Mouse (Mus musculus): ENCODE results near the gene Crmp1. TPM values are rescaled to one million over a fixed set of nuclear protein-coding genes. Genes with fewer than 3 reads are reported as not detected.

Crmp1 gene
- polyA plus RNA-seq, 2 experiments: 0.18 to 0.49 TPM

DNA sequence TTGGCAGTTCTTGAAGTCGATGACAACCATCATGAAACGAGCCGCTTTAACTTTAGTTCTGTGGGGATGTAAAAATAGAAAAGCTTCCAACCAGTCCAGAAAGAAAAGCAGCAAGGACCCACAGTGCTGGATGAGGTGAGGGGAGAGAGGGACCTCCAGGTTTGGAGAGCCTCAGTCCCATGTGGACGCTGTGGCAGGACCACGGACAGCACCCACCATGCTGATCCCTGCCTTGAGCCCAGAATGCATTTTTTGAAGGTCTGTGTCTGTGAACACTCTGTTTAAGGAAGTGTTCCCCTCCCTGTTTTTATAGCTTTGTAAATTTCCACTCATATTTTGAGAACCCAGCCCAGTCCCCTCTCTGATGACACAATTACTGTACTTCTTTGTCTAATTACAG, 15.5 kb downstream of the Crmp1 start:
- no peak overlapping the region for H3K9ac ChIP-seq (replicated peaks)
- H3K4me2 ChIP-seq (ENCODE audit: low read depth): no peak overlapping the region
- no peaks in the 10 kb centered on the region for H3K36me3 ChIP-seq (replicated peaks; ENCODE audit: control insufficient read depth, insufficient read depth, low read depth)
- ATAC-seq (ENCODE audit: insufficient read depth): no peak
- H3K4me3 ChIP-seq (ENCODE audit: insufficient read depth in 1 of 2, low read depth in 2 of 2, low read length in 2 of 2): no peak overlapping the region
- TF ChIP-seq EP300 (IDR thresholded peaks at IDR 0.05; ENCODE audit: low read depth): no peak
- TF ChIP-seq CTCF (IDR thresholded peaks at IDR 0.05; ENCODE audit: low read depth): no peak
- DNase-seq (ENCODE audit: low read depth in 3 of 3, low spot score in 3 of 3): no peak
- no peak overlapping the region for H3K27ac ChIP-seq
- no peaks in the 10 kb centered on the region for H3K9me3 ChIP-seq (ENCODE audit: control insufficient read depth, low read length)
- H3K27me3 ChIP-seq (ENCODE audit: control insufficient read depth, insufficient read depth, low read length): no peaks in the 10 kb centered on the region
- no peaks in the 10 kb centered on the region for H3K4me1 ChIP-seq (replicated peaks; ENCODE audit: control insufficient read depth in 2 of 2, insufficient read depth in 2 of 2, low read length in 1 of 2)
- WGBS (ENCODE audit: insufficient replicate concordance): 34% methylated on average over 5 of the region's 5 CpGs

DNA sequence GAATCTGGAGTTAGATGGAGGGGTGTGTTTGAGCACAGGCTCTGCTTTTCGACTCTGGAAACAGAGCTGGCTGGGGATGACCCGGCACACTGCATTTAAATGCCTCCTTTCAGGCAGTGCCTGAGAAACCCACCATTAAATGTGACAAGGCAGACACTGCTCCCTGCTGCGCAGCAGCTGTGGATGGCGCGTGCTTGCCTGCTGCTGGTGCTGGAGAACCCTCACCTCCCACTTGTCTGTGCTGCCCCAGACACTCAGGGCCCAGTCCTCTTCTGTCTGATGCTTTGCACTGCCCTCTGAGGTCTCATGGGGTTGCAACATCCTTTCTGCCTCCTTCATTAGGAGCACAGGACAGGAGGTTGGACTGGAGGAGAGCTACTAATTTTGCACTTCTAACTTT, 20.0 kb downstream of the Crmp1 start:
- Histone ChIP-seq H3K36me3 (replicated peaks; ENCODE audit: control insufficient read depth, insufficient read depth, low read depth) (no peaks in the 10 kb centered on the region), H3K4me3 (ENCODE audit: insufficient read depth in 1 of 2, low read depth in 2 of 2, low read length in 2 of 2) (no peak overlapping the region), H3K27ac (no peak overlapping the region), H3K4me1 (replicated peaks; ENCODE audit: control insufficient read depth in 2 of 2, insufficient read depth in 2 of 2, low read length in 1 of 2) (no peaks in the 10 kb centered on the region), H3K27me3 (ENCODE audit: control insufficient read depth, insufficient read depth, low read length) (no peaks in the 10 kb centered on the region), H3K9ac (replicated peaks) (no peak overlapping the region), H3K4me2 (ENCODE audit: low read depth) (no peak overlapping the region), H3K9me3 (ENCODE audit: control insufficient read depth, low read length) (no peaks in the 10 kb centered on the region)
- 69% methylated on average over 5 of the region's 5 CpGs for WGBS (ENCODE audit: insufficient replicate concordance)
- TF ChIP-seq EP300 (IDR thresholded peaks at IDR 0.05; ENCODE audit: low read depth) (no peak), CTCF (IDR thresholded peaks at IDR 0.05; ENCODE audit: low read depth) (no peak)
- no peak for ATAC-seq (ENCODE audit: insufficient read depth)
- no peak for DNase-seq (ENCODE audit: low read depth in 3 of 3, low spot score in 3 of 3)

DNA sequence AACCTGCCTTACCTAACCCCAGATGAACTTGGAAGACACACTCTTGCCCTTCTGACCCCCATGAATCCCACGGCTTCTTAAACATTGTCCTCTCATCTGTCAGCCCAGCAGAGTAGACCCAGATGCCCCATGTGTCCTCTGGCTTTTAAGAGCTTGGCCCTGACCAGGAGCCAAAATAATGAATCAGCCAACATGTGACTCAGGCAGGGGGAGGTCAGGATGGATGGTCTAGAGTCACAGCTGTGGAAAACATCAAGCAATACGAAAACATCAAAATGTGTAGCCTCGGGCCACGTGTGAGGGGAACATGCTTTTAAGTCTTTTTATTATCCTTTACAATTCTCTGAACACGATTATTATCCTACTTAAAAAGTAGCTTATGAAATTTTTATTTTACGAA, 22.1 kb downstream of the Crmp1 start:
- Histone ChIP-seq H3K27me3 (ENCODE audit: control insufficient read depth, insufficient read depth, low read length) (no peaks in the 10 kb centered on the region), H3K36me3 (replicated peaks; ENCODE audit: control insufficient read depth, insufficient read depth, low read depth) (no peaks in the 10 kb centered on the region), H3K4me1 (replicated peaks; ENCODE audit: control insufficient read depth in 2 of 2, insufficient read depth in 2 of 2, low read length in 1 of 2) (no peaks in the 10 kb centered on the region), H3K4me2 (ENCODE audit: low read depth) (no peak overlapping the region), H3K4me3 (ENCODE audit: insufficient read depth in 1 of 2, low read depth in 2 of 2, low read length in 2 of 2) (no peak overlapping the region), H3K9ac (replicated peaks) (no peak overlapping the region), H3K9me3 (ENCODE audit: control insufficient read depth, low read length) (no peaks in the 10 kb centered on the region), H3K27ac (no peak overlapping the region)
- no peak for DNase-seq (ENCODE audit: low read depth in 3 of 3, low spot score in 3 of 3)
- no peak for ATAC-seq (ENCODE audit: insufficient read depth)
- TF ChIP-seq CTCF (IDR thresholded peaks at IDR 0.05; ENCODE audit: low read depth): no peak
- TF ChIP-seq EP300 (IDR thresholded peaks at IDR 0.05; ENCODE audit: low read depth): no peak
- WGBS (ENCODE audit: insufficient replicate concordance): 50% methylated on average over 6 of the region's 6 CpGs

DNA sequence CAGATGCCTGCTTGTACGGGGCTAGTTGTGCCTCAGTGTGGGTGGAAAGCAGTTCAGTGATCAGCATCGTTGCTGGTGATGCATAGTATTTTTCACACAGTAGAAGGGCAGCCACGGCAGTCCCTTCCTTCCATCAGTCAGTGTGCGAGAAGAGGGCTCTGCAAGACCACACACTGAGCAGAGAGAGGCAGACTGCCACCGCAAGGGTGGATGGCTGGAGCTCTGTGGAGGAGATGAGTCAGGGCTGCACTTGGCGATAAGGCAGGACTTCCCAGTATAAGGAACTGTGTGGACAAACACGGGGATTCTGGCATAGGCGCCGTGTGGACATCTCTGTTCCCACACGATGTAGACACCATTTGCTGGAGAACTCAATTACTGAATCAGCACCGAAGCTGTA, 39.3 kb downstream of the Crmp1 start:
- 69% methylated on average over 11 of the region's 11 CpGs for WGBS (ENCODE audit: insufficient replicate concordance)
- H3K4me2 ChIP-seq (ENCODE audit: low read depth): no peak overlapping the region
- H3K4me3 ChIP-seq (ENCODE audit: insufficient read depth in 1 of 2, low read depth in 2 of 2, low read length in 2 of 2): no peak overlapping the region
- TF ChIP-seq CTCF (IDR thresholded peaks at IDR 0.05; ENCODE audit: low read depth): no peak
- no peak for TF ChIP-seq EP300 (IDR thresholded peaks at IDR 0.05; ENCODE audit: low read depth)
- ATAC-seq (ENCODE audit: insufficient read depth): no peak
- H3K9ac ChIP-seq (replicated peaks): no peak overlapping the region
- no peak for DNase-seq (ENCODE audit: low read depth in 3 of 3, low spot score in 3 of 3)
- H3K4me1 ChIP-seq (replicated peaks; ENCODE audit: control insufficient read depth in 2 of 2, insufficient read depth in 2 of 2, low read length in 1 of 2): no peaks in the 10 kb centered on the region
- no peaks in the 10 kb centered on the region for H3K27me3 ChIP-seq (ENCODE audit: control insufficient read depth, insufficient read depth, low read length)
- no peaks in the 10 kb centered on the region for H3K9me3 ChIP-seq (ENCODE audit: control insufficient read depth, low read length)
- no peaks in the 10 kb centered on the region for H3K36me3 ChIP-seq (replicated peaks; ENCODE audit: control insufficient read depth, insufficient read depth, low read depth)
- H3K27ac ChIP-seq: no peak overlapping the region

DNA sequence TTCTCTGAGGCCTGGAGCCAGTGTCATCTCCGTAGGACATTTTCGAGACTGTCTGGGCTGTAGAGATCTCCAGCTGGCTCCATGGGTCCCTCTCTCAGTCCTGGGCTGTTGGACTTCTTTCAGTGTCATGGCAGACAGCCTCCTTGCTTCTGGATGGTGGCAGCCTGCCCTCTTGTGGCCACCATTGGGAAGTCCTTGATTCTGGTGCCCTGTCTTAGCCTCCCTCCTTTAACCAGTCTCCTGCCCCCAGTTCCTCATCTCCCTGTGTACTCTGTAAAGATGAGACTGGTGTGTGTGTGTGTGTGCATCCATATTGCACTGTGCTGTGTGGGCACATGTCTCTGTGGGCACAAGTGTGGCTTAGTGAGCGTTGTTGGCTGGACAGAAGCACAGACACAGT, 46.6 kb downstream of the Crmp1 start:
- TF ChIP-seq CTCF (IDR thresholded peaks at IDR 0.05; ENCODE audit: low read depth) (peak; percentile 81), EP300 (IDR thresholded peaks at IDR 0.05; ENCODE audit: low read depth) (no peak)
- H3K9me3 ChIP-seq (ENCODE audit: control insufficient read depth, low read length): no peaks in the 10 kb centered on the region
- no peak overlapping the region for H3K4me2 ChIP-seq (ENCODE audit: low read depth)
- 52% methylated on average over 3 of the region's 3 CpGs for WGBS (ENCODE audit: insufficient replicate concordance)
- H3K27ac ChIP-seq: no peak overlapping the region
- ATAC-seq (ENCODE audit: insufficient read depth) (no peak), DNase-seq (ENCODE audit: low read depth in 3 of 3, low spot score in 3 of 3) (no peak)
- H3K36me3 ChIP-seq (replicated peaks; ENCODE audit: control insufficient read depth, insufficient read depth, low read depth): no peaks in the 10 kb centered on the region
- H3K4me1 ChIP-seq (replicated peaks; ENCODE audit: control insufficient read depth in 2 of 2, insufficient read depth in 2 of 2, low read length in 1 of 2): no peaks in the 10 kb centered on the region
- no peaks in the 10 kb centered on the region for H3K27me3 ChIP-seq (ENCODE audit: control insufficient read depth, insufficient read depth, low read length)
- H3K4me3 ChIP-seq (ENCODE audit: insufficient read depth in 1 of 2, low read depth in 2 of 2, low read length in 2 of 2): no peak overlapping the region
- no peak overlapping the region for H3K9ac ChIP-seq (replicated peaks)
